Mouse (Mus musculus) spleen, adult 2 months (tissue): ENCODE measurements around the gene Zbtb8os. TPM values are rescaled to one million over a fixed set of nuclear protein-coding genes. Genes with fewer than 3 reads are reported as not detected.

Experiments used
- DNase-seq, 2 experiments: peaks; one replicate each; pipeline versions ENCODE4 v3.0.0 to v3.0.0-alpha.2; 2012 to 2021; ENCODE audit warnings: low spot score in 2 of 2, low read depth in 1 of 2
- H3K27ac ChIP-seq: fragments of 200-500 bp; 2 replicates; pipeline ENCODE4 v1.5.1; 2012; ENCODE audit warnings: low read length, inconsistent platforms; ENCODE audit not compliant: insufficient read depth
- H3K27me3 ChIP-seq: fragments of 200-500 bp; 2 replicates; pipeline ENCODE4 v1.6.1; 2012; ENCODE audit warnings: mild to moderate bottlenecking, moderate library complexity, low read length, inconsistent platforms; ENCODE audit not compliant: control insufficient read depth, insufficient read depth
- H3K36me3 ChIP-seq: fragments of 200-500 bp; 2 replicates; pipeline ENCODE4 v1.6.1; 2012; ENCODE audit warnings: mild to moderate bottlenecking, low read length, inconsistent platforms; ENCODE audit not compliant: control insufficient read depth, insufficient read depth
- H3K4me1 ChIP-seq: fragments of 200-500 bp; 2 replicates; pipeline ENCODE4 v1.6.1; 2011; ENCODE audit warnings: inconsistent platforms; ENCODE audit not compliant: control insufficient read depth, insufficient read depth, insufficient read length
- H3K4me3 ChIP-seq: fragments of 200-500 bp; 2 replicates; pipeline ENCODE4 v1.5.1; 2011; ENCODE audit warnings: mild to moderate bottlenecking, inconsistent platforms; ENCODE audit not compliant: insufficient read depth, insufficient read length; ENCODE audit errors: extremely low read depth
- CTCF ChIP-seq: fragments of 200-500 bp; IDR thresholded peaks from 2 replicates; pipeline ENCODE4 v1.5.1; 2011; ENCODE audit warnings: mild to moderate bottlenecking, inconsistent platforms; ENCODE audit not compliant: insufficient read depth, insufficient read length, insufficient replicate concordance; ENCODE audit errors: extremely low read depth
- POLR2A ChIP-seq: fragments of 200-500 bp; IDR thresholded peaks from 2 replicates; pipeline ENCODE4 v1.6.1; 2011; ENCODE audit warnings: low read depth, low read length, inconsistent platforms
- WGBS: fragments of 180-500 bp; shearing (Covaris S2); methylation state at CpG from one replicate; pipeline ENCODE4 v1.1.7; 2018; 5-methylcytosine and 5-hydroxymethylcytosine counted together
- polyA plus RNA-seq: library from polyadenylated mRNA; depleted of rRNA; stranded (reverse); fragments of >200 nt; gene quantifications from 2 replicates; pipeline ENCODE4 v1.2.3, GENCODE M21; 2012; rRNA removed

Zbtb8os gene
- polyA plus RNA-seq, 1 experiment, result 9.2 TPM

DNA sequence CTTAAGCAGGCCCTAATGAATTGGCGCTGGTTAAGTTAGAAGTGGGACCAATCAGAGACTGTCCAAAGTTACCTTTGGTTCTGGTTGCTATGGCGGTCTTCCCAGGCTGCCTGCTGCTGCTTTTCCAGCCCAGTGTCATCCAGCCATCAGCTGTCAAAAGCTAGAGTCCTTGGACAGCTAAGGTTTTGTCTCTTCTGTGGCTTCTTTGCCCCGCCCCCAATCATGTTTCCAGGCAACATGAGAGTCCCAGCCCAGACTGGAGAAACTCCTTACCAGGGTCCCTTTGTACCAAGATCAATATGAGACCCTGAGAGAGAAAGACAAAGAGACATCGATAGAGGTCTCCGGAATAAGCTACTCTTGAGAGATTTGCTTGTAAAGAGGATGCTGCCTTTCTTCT lies 52.9 kb downstream of the Zbtb8os start:
- 93% methylated on average over 5 of the region's 5 CpGs for WGBS
- H3K4me1 ChIP-seq, result no peaks in the 10 kb centered on the region

GRCm38 (mm10) chr4:129390216-129390743 lies 54.8 kb downstream of the Zbtb8os start:
- WGBS, result 81% methylated on average over 14 of the region's 14 CpGs
- Histone ChIP-seq H3K4me1 (no peaks in the 10 kb centered on the region), H3K4me3 (no peak overlapping the region), H3K27me3 (no peaks in the 10 kb centered on the region), H3K27ac (no peak overlapping the region), H3K36me3 (no peaks in the 10 kb centered on the region)
- no peak for DNase-seq
- no peak for TF ChIP-seq POLR2A
- TF ChIP-seq CTCF, result no peak

More for the DNA sequence above, 52.9 kb downstream of the Zbtb8os start:
- H3K4me3 ChIP-seq, result no peak overlapping the region
- H3K27me3 ChIP-seq, result no peaks in the 10 kb centered on the region
- no peaks in the 10 kb centered on the region for H3K36me3 ChIP-seq
- DNase-seq, result no peak
- H3K27ac ChIP-seq, result no peak overlapping the region
- no peak for TF ChIP-seq CTCF

DNA sequence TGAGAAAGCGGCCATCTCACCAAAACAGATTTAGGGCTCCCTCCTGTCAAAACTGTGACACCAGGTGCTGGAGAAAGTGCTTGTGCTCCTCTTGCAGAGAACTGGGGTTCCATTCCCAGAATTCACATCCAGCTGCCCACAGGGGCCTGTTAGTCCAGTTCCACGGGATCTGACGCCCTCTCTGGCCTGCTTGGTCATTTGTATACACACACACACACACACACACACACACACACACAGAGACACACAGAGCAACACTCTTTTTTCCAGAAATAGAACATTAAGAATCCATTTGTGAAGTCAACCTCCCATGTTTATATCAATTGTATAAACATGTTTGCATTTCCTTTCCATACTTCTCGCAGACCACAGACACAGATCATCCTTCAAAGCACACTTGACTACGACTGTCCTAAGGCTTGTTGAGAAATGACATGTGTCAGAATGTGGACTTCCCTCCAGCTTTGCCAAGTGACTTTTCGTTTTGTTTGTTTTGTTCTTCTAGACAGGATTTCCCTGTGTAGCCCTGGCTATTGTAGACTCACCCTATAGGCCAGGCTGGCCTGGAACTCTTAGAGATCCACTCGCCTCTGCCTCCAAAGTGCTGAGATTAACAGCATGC lies 55.6 kb downstream of the Zbtb8os start:
- 83% methylated on average over 7 of the region's 7 CpGs for whole genome bisulfite sequencing
- H3K27me3 ChIP-seq, result no peaks in the 10 kb centered on the region

DNA sequence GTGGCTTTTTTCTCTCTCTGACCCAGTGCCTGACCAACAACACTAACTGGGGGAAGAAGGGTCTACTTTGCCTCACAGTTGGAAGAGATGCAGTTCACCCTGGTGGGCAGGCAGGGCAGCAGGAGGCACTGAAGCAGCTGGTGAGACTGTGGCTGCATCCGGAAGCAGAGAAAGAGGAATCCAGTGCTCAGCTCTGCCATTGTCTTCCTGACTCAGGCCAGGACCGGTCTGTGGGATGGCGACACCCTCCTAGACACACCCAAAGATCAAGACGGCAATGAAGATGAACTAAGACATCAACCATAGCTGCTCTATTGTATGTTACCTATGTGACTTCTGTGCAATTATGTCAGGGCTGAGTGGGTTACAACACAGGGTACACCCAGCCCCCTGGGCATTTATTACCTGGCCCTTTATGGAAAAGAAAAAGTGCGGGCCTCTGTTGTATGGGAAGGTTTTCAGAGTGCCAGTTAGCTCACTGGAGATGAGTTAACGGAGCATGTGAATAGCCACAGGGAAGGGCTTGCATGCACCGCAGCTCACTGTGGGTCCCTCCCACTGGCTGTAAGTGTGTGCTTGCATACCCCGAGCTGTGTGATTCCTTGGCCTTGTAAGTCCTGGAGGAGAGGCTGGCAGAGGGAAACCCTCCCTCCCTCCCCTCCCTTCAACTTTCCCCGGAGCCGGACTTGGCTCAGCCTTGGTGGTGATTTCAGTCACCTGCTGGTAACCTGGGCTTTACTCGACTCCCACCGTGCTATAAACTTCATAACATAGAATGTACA lies 58.8 kb downstream of the Zbtb8os start:
- TF ChIP-seq POLR2A (no peak), CTCF (no peak)
- no peaks in the 10 kb centered on the region for H3K27me3 ChIP-seq
- no peak for DNase-seq
- H3K27ac ChIP-seq, result no peak overlapping the region
- WGBS, result 60% methylated on average over 12 of the region's 12 CpGs
- H3K36me3 ChIP-seq, result no peaks in the 10 kb centered on the region
- H3K4me1 ChIP-seq, result no peaks in the 10 kb centered on the region
- H3K4me3 ChIP-seq, result no peak overlapping the region

More for the DNA sequence above, 55.6 kb downstream of the Zbtb8os start:
- Histone ChIP-seq H3K27ac (no peak overlapping the region), H3K4me3 (no peak overlapping the region), H3K36me3 (no peaks in the 10 kb centered on the region), H3K4me1 (no peaks in the 10 kb centered on the region)
- DNase-seq, result no peak
- TF ChIP-seq POLR2A, result no peak
- no peak for TF ChIP-seq CTCF

DNA sequence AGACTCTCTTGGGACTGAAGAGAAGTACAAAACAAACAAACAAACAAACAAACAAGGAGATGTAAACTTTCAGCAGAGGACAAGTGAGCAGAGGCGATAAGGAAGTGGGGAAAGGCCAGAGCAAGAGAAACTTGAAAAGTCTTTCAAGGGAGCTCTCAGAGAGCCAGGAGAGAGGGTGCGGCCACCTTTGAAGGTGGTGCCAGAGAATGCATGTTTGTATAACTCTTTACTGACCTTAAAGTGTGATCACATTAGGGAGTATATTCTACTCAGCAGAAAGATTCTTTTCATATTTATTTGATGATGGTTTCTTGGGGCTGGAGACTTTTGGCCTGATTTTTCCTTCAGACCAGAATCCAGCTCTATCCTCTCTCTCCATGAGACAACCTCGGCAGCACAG lies 61.5 kb downstream of the Zbtb8os start:
- H3K4me1 ChIP-seq, result no peaks in the 10 kb centered on the region

GRCm38 (mm10) chr4:129399813-129400212 lies 64.3 kb downstream of the Zbtb8os start:
- Histone ChIP-seq H3K27ac (no peak overlapping the region), H3K36me3 (no peaks in the 10 kb centered on the region), H3K4me1 (no peaks in the 10 kb centered on the region), H3K27me3 (no peaks in the 10 kb centered on the region), H3K4me3 (no peak overlapping the region)
- no peak for TF ChIP-seq CTCF
- no peak for TF ChIP-seq POLR2A
- WGBS, result 89% methylated on average over 4 of the region's 4 CpGs
- no peak for DNase-seq

More for the DNA sequence above, 61.5 kb downstream of the Zbtb8os start:
- no peak for DNase-seq
- WGBS, result 89% methylated on average over 3 of the region's 3 CpGs
- no peak overlapping the region for H3K4me3 ChIP-seq
- no peaks in the 10 kb centered on the region for H3K27me3 ChIP-seq
- H3K27ac ChIP-seq, result no peak overlapping the region
- TF ChIP-seq POLR2A, result no peak
- no peak for TF ChIP-seq CTCF
- no peaks in the 10 kb centered on the region for H3K36me3 ChIP-seq

Other genes with a start within 250 kb of the Zbtb8os start
- 0.60 TPM in 1 of 2 replicates, not detected in the other for gene Tmem54, start 230.1 kb upstream of the Zbtb8os start, polyA plus RNA-seq
- 0.05 TPM in 1 of 2 replicates, not detected in the other for gene Hpca, start 213.7 kb upstream of the Zbtb8os start, polyA plus RNA-seq
- gene Fndc5, start 198.7 kb upstream of the Zbtb8os start, polyA plus RNA-seq, result 0.58 and 0.70 TPM in 2 replicates
- 14.7 and 16.3 TPM in 2 replicates for gene S100pbp, start 146.0 kb upstream of the Zbtb8os start, polyA plus RNA-seq
- 8.6 and 10.9 TPM in 2 replicates for gene Yars, start 145.9 kb upstream of the Zbtb8os start, polyA plus RNA-seq
- 2.9 and 3.5 TPM in 2 replicates for gene C77080, start 74.3 kb upstream of the Zbtb8os start, polyA plus RNA-seq
- 0.63 and 1.00 TPM in 2 replicates for gene Sync, start 48.1 kb upstream of the Zbtb8os start, polyA plus RNA-seq
- gene Rbbp4, start 325 bp upstream of the Zbtb8os start, polyA plus RNA-seq, result 16.3 and 16.6 TPM in 2 replicates
- gene Zbtb8a, start 42.4 kb downstream of the Zbtb8os start, polyA plus RNA-seq, result 2.1 and 3.5 TPM in 2 replicates
- 0.02 TPM in 1 of 2 replicates, not detected in the other for gene Zbtb8b, start 105.2 kb downstream of the Zbtb8os start, polyA plus RNA-seq
- 20.3 and 31.5 TPM in 2 replicates for gene Bsdc1, start 125.9 kb downstream of the Zbtb8os start, polyA plus RNA-seq
- 0.11 TPM in 1 of 2 replicates, not detected in the other for gene Tssk3, start 155.3 kb downstream of the Zbtb8os start, polyA plus RNA-seq
- 0.20 and 0.70 TPM in 2 replicates for gene Fam229a, start 155.5 kb downstream of the Zbtb8os start, polyA plus RNA-seq
- 44.0 and 55.7 TPM in 2 replicates for gene Marcksl1, start 177.9 kb downstream of the Zbtb8os start, polyA plus RNA-seq
- gene Hdac1, start 207.0 kb downstream of the Zbtb8os start, polyA plus RNA-seq, result 55.1 and 69.0 TPM in 2 replicates
- 109 and 117 TPM in 2 replicates for gene Lck, start 237.9 kb downstream of the Zbtb8os start, polyA plus RNA-seq
- gene Fam167b, start 242.9 kb downstream of the Zbtb8os start, polyA plus RNA-seq, result 10.9 and 17.2 TPM in 2 replicates